Mouse (Mus musculus) testis, postnatal 10 days (tissue): ENCODE results near the gene Wdr75.

Experiments
- DNase-seq: peaks from one replicate; pipeline ENCODE4 v3.0.0; 2021; ENCODE audit warnings: low spot score

Gene Wdr75

DNA sequence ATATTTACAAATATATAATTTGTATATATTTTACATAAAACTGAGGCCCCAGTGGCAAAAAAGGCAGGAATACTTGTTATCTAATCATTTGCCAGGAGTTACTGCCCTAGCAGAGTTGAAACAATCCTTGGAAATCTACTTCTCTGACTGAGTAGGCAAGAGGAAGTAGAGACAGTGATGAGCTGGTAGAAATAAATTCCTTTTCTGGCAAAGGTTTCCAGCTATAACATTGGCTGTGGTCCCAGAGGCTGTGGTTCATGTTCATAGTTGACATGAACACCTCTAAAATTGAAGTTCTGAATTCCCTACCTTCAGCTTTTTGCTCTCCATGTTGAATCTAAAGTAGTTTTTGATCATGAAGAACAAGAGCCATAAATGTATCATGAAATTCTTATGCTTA is 43.3 kb downstream of the Wdr75 start:
- no peak for DNase-seq

DNA sequence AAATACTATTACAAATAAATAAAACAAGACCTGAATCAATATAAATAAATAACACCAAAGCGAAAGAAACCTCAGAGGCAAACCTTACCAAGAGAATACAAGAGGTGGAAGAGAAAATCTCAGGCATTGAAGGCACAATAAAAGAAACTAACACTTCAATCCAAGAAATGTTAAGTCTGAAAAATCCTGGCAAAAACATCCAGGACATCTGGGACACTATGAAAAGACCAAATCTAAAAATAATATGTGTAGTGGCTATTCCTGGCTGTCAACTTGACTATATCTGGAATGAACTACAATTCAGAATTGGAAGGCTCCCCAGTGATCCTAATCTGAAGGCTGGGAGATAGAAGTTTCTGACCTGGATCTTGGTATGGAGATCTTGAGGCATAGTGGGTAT is 50.5 kb downstream of the Wdr75 start:
- DNase-seq, result no peak

DNA sequence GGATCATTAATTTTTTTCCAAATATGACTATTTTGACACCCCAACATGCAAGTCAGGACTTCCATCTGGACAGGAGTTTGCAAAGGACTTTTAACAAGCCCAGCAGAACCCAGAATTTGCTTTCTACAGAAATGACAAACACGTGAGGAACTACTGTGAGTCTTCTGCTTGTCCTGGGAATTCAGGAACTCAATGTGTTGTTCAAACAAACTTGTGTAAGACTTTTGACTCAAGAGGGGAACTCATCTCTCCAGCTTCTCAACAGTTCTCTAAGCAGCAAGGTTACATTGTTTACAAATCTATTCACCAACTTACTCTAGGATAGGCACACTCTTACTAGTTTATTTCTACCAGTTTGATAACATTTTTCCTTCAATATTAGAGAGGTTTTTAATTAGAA is 63.1 kb downstream of the Wdr75 start:
- DNase-seq, result no peak

DNA sequence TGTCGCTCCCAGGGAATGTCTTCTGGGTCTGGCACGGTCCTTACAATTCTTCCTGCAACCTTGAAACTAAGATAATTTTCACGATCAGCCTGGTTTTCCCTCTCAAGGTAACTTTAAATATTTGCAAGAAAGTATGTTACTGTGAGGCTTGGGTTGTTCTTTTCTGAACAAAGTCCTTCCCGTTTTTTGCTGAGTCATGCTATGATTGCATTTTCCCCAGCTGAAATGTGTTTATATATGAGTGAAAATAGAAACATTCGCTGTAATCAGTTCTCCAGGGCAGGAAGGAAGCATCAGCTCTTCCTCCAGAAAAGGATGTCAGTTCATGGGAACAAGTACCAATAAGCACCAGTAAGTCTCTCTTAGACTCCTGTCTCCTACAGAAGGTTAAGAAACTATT is 65.4 kb downstream of the Wdr75 start:
- DNase-seq, result no peak

DNA sequence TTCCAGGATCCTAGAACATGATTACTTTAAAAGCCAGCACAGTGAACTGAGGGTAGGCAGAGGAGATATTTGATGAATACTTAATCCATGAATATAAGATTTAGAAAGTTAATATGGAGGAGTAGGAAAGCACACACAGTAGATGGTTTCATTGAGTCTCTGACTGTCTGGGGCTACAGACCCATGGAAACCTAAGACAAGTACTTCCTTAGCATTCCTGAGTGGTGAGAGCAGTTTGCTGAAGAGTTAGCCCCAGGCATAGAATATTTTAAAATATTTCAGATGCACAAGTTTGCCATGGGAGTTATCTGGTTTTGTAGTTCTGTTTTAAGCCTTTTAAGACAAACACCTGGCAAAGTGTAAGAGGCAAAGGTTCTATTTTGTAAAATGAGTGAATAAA is 66.2 kb downstream of the Wdr75 start:
- DNase-seq, result no peak

DNA sequence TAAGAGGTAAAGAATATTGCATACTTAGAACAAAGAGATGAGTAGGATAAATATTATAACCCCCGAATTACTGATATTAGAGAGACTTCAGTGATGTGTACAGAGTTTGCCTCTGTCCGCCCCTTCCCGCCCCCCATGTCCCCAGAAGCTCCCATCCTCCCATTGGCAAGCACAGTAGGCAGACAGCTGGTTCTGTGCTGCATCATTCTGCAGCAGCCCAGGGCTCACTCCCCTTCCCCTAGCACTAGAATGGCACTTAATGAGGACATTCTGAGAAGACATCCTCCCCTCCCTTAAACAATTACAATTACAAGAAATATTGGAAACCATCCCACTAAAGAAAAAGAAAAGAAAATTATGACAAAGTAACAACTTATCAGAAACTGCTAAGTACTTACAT is 68.7 kb downstream of the Wdr75 start:
- no peak for DNase-seq

DNA sequence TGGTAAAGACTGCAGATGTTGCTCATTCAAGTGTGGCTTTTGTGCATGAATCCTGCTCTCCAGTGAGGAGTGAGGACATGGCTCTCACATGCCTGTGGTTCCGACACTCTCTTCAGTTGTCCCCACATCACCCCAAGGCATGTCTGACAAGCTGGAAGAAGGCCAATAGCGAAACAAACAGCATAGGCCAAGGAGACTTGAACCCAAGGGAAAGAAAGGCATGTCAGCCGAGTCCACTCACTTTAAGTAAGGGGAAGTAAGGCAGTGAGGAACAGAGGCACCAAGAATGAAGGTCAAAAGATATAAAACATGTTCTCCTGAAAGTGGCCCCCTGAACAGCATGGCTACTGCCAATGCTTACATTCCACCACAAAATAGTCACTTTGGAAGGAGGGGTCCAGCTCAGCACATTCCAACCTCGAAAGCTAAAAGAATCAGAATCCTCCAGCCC is 69.6 kb downstream of the Wdr75 start:
- DNase-seq, result no peak

DNA sequence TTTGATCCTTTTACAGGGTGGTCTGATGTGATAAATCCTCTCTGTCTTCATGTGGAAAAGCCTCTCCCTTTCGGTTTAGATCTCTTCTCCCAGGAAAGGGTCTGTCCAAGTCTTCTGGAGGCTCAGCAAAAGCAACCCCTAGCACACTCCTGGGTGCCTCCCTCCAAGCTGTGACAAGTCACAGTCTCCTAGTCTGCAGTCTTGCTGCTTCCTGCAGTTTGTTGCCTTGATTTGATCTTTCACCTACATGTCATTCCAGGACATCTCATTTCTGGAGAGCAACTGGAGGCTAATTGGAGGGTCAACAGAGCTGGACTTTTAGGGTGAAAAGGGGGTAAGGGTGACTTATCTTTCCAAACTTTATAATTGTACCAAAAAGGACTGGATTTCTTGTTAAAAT is 70.3 kb downstream of the Wdr75 start:
- DNase-seq, result no peak

DNA sequence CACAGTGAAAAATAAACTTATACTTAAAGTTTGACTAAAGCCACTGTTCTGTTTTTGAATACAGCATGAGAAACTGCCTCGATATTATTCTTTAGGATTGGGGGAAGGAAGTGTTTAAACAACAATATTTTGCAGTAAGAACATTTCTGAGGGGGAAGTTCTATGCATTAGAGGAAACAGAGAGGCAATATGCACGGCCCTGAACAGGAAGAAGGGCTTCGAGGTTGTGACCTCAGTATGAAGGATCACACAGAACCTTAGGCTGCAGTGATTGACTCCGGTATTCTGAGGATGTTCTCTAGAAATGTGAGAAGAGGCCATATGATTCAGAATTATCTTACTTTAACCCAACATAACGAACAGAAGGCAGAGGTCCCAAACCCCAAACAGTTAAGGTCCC is 70.8 kb downstream of the Wdr75 start:
- DNase-seq, result no peak

DNA sequence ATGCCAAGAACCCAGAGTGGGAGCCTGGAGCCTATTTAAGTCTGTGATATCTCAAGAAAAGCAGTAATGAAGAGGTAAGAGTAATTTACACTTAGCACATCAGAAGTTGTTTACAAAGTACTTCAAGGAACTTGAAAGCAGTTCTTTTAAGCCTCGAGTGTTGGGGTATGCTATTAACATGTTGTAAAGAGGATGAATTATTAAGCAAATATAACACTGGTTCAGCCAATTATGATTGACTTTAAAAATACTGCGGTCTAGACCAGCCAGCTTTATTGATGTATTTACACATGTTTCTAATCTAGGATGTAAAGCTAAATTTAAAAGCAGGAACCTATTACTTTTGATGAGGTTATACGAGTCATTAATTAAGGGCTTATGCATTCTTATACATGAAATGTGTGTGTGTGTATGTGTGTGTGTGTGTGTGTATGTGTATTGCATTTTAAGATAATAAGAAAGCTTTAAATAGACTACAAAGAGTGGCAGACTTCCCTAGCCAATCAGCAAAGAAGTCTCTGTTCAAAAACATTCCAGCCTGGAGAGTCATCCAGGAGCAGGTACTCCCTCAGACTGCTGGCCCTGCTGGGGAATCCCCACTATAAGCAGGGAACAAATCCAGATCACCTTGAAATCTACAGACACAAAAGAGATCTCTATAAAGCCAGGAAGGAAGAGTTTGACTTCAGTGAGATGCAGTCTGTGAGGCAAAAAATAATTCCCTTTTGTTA is 71.5 kb downstream of the Wdr75 start:
- DNase-seq, result no peak

DNA sequence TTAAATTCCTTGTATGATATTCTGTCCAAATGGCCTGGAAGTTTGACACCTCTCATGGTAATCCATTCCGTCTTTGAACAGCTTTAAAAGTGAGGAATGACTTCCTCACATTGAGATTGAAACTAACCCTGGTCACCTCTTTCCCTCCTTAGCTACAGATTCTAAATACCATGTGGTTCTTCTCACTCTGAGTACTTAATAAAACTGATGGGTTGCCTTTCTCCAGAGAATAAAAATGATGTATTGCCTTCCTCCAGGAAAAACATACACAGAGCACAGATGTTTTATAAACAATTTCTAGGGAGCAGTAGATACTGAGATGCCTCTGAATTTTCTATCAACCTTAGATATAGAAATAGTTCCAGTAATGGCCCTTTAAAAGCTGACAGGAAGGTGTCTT is 73.1 kb downstream of the Wdr75 start:
- DNase-seq, result no peak

DNA sequence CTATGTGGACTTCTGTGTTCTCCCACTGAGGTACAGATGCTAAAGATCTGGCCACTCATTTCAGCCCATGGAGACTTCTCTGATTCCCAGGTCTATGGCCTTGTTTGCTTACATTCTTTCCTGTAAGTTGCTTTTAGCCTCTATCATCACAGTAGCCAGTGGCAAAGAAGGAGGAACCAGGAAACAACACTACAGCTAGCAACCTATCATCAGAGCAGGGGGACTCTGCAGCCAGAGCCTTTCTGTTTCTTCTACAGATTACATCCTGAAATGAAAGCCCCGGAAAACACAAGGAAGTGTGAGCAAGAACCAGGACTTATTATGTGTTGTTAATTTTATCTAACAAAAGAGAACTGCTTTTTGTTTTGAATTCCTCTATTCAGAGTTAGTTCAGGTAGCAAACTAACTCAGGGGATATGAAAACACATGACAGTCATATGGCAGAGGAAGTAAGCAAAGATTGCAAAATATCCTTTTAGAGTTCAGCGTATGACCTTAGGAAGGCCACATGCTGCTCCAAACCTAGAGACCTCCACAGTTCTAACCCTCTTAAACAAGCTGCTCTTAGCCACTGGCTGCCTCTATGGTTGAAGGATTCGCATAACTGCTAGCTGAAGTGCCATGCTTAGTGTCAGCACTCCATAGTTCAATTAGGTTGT is 73.6 kb downstream of the Wdr75 start:
- no peak for DNase-seq
